Mouse (Mus musculus) testis, postnatal 10 days (tissue): ENCODE data around the gene Bend5.

Source experiments
- DNase-seq: peaks from one replicate; pipeline ENCODE4 v3.0.0; 2021; ENCODE audit warnings: low spot score

Bend5 gene

DNA sequence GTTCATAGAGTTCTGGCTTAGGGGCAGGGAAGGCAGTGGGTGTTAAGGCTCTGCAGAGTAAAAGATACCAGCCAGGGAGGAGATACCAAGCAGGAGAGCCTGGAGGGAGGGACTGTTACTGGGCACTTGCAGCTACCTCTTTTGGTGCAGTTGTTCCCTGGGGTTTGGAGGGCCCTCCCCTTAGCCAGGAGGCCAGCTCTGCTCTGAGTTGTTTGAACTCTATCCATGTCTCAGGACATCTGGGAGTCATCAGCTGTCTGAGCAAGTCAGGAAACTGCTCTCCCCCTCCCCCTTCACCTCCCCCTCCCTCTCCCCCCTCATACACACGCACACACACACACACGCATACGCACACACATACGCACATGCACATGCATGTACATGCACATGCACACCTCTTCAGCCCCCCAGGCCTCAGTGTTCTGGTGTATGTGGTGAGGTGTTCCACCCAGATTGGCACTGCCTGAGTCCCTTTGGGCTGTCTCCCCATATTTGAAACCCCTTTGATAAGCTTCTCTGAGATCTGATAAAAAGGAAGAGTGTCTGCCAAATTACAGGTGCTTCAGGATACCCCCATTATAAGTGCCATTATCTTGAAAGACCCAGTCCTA lies 72.5 kb downstream of the Bend5 start:
- no peak for DNase-seq

DNA sequence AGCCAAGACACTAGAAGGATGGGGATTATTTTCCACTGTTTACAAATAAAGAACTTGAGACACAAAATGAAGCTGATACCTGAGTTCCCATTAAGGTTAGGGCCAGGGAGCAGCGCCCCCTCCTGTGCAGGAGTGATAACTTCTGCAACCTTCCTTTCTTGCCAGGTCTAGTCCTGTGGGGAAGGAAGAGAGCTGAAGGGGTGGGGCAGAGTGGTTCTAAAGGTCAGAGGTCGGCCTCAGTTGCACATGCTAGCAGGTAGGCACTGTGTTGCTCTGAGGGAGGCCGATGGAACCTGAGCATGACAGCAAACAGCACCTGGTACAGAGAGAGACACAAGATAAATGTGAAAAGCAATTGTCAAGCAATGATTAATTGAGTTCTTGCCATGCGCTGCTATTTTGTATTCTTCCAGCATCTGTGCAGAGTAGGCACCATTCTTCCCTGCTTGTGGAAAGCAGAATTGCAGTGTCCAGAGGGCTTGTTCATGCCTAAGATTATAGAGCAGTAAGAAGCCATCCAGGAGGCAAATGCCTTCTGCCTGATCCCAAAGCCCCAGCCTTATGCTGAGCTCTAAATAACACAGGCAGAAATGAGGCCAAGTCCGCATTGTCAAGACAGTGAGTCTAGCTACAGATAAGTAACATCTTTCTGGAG lies 79.1 kb downstream of the Bend5 start:
- peak; percentile 72 for DNase-seq

DNA sequence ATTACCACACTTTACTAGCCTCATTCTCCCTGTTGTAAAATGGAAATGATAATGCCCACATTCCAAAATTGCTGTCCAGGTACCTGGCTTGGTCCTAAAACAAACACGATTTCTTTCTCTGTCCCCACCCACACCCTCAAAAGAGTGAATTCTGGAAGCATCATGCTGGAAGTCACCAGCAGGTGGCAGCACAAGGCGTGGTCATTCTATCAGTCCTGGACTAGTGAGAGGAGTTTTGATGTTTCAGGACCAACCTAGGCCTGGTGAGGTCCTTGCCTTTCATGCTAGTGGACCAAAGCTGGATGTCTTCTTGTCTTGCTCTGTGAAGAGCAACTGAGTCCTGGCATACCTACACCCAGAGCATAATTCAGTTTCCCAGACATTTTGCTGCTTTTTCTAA lies 81.1 kb downstream of the Bend5 start:
- DNase-seq = peak; percentile 92

DNA sequence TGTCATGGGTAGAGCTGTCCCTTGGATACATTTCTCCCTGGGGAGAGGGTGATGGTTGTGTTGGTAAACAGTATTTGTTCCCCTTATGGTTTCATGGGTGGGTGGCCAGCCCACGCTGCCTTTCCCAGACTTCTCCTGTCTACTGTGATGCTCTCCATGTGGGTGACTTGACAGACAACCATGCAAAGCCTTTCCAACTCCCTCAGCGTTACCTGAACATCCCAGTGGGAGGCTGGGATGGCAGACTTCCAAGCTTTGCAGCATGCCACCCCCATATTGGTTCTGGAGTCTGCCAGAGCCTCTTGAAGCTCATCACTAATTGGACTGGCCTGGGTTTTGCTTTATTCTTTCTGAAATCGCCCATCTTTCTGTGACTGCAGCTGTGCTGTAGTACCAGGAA lies 83.9 kb downstream of the Bend5 start:
- no peak for DNase-seq

DNA sequence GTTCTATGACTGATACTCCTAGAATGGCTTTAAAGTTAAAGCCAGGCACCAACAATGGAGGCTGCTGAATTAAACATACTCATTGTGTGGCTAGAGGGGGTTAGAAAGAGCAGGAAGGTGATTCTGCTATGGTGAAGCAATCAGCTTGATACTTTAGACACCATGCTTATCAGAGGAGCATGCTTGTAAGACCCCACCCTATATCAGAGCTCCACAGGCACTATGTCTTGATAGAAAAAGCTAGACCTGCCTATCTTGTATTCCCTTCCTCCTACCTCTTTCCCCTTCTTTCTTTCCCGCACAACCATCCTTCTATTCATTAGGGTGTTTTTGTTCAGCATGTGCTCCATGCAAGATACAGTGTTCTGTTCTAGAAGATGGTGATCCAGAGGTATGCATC lies 86.6 kb downstream of the Bend5 start:
- DNase-seq = no peak

DNA sequence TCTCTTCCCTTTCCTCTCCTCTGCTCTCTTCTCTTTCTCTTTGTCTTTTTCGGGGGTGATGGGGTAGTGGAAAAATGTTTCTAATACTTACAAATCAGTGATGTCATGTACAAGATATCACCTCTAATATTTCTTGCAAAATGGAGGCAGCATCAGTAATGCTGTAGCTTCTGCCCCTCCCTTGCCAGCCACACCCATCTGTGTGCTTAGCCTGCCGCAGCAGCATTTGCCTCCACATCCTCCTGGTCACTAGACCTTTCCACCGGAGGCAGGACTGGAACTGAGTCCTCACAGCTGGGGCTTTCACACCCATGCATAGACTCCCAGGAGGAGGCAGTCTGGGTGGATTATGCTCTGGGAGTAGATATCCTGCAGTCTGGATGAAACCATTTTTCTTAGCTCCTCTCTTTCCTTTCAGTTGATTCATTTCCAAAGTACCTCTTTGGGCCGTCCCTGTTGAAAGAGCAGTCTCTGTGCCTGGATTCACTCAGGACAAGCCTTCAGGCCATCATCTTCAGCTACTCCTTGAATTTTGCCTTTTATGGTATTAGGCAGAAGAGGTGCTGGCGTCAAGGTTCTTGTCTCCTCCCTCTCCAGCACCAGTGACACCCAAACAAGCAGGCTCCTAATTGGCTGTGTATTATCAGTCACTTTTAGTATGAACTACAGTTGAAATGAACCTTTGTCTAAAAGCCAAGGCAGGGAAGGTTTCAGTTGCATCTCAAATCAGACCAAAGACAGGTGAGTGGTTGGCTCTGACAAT lies 88.3 kb downstream of the Bend5 start:
- DNase-seq = no peak

DNA sequence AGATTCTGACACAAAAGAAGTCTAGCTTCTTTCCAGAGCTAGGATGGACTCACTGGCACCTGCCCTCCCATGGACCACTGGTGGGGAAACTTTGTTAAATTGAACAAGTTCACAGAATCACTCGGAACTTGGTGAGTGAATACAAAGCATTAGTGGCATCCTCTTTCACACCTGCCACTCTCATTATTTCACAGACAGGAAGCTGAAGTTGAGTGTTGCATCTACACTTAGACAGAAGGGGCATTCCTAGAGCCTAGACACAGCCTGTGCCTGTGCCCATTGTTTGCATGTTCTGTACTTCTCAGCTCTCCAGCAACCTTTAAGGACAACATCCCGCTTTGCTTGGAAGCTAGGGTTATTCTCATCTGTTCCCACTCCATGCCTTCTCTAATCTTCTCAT lies 90.1 kb downstream of the Bend5 start:
- DNase-seq = no peak
